Mouse (Mus musculus) liver, embryonic 15.5 days (tissue): Measurements from ENCODE around the gene Trabd2b. TPM values are rescaled to one million over a fixed set of nuclear protein-coding genes. Genes with fewer than 3 reads are reported as not detected.

ENCODE experiments used
- ATAC-seq: fragments of 200-750 bp; cut with Nextera tagmentation; 2 replicates; pipeline ENCODE4 v1.8.0; 2017; ENCODE audit warnings: moderate number of reproducible peaks, mild to moderate bottlenecking, moderate library complexity; ENCODE audit not compliant: insufficient read depth
- H3K27ac ChIP-seq: fragments of 300-500 bp; sonication (generic); replicated peaks from 2 replicates; pipeline ENCODE4 v1.5.1; 2015; ENCODE audit warnings: mild to moderate bottlenecking, inconsistent platforms
- H3K27me3 ChIP-seq: fragments of 300-500 bp; sonication (generic); 2 replicates; pipeline ENCODE4 v1.6.1; 2015; ENCODE audit warnings: mild to moderate bottlenecking, inconsistent platforms
- H3K36me3 ChIP-seq: fragments of 300-500 bp; sonication (generic); replicated peaks from 2 replicates; pipeline ENCODE4 v1.6.1; 2015; ENCODE audit warnings: moderate library complexity, mild to moderate bottlenecking, inconsistent platforms
- H3K4me1 ChIP-seq: fragments of 300-500 bp; sonication (generic); replicated peaks from 2 replicates; pipeline ENCODE4 v1.6.1; 2015; ENCODE audit warnings: inconsistent platforms
- H3K4me2 ChIP-seq: fragments of 300-500 bp; sonication (generic); 2 replicates; pipeline ENCODE4 v1.6.1; 2015; ENCODE audit warnings: moderate library complexity, mild to moderate bottlenecking, inconsistent platforms
- H3K4me3 ChIP-seq: fragments of 300-500 bp; sonication (generic); replicated peaks from 2 replicates; pipeline ENCODE4 v1.5.1; 2015; ENCODE audit warnings: mild to moderate bottlenecking, inconsistent platforms
- H3K9ac ChIP-seq: fragments of 300-500 bp; sonication (generic); 2 replicates; pipeline ENCODE4 v1.6.1; 2015; ENCODE audit warnings: moderate library complexity, mild to moderate bottlenecking, inconsistent platforms
- H3K9me3 ChIP-seq: fragments of 300-500 bp; sonication (generic); replicated peaks from 2 replicates; pipeline ENCODE4 v1.6.1; 2016; ENCODE audit warnings: inconsistent platforms
- WGBS: fragments of 180-500 bp; shearing (Covaris S2); methylation state at CpG from one replicate; pipeline ENCODE4 v1.1.7; 2015; ENCODE audit warnings: mixed read lengths; ENCODE audit not compliant: insufficient replicate concordance; 5-methylcytosine and 5-hydroxymethylcytosine counted together
- polyA plus RNA-seq: library from polyadenylated mRNA; unstranded; fragments of >200 nt; fragmentation: Nextera tagmentation; extraction: Ambion mirVana; gene quantifications from 2 replicates; pipeline ENCODE4 v1.2.1, GENCODE M21; 2015

Trabd2b gene
- polyA plus RNA-seq, 1 experiment from 2014 or later = 0.08 TPM

DNA sequence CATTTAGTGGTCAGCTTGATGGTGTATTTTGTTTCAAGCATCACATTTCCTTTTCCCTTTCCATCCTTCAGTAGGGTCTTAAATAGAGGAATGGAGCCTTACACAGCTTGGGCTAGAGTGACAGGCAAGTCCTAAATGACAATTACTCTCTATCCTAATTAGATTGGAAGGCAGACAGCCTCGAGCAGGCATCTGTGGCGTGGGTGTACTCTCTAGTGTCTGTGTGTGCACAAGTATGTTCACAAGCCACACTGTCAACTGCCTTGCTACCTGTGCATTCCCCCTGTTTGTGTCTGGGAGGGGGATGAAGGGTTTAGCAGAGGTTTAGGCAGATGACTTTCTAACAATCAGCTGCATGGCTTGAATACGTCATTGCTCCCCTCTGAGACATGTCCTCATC is 6.7 kb upstream of the Trabd2b start:
- Histone ChIP-seq H3K4me1 (no peaks in the 10 kb centered on the region), H3K27me3 (peaks cover 11% of the 10 kb centered on the region; the same call in 1 of the 2 replicates), H3K4me2 (no peak overlapping the region), H3K9ac (no peak overlapping the region), H3K36me3 (no peaks in the 10 kb centered on the region), H3K27ac (no peak overlapping the region), H3K4me3 (no peak overlapping the region), H3K9me3 (no peaks in the 10 kb centered on the region)
- no peak for ATAC-seq
- WGBS = 35% methylated on average over 3 of the region's 3 CpGs

DNA sequence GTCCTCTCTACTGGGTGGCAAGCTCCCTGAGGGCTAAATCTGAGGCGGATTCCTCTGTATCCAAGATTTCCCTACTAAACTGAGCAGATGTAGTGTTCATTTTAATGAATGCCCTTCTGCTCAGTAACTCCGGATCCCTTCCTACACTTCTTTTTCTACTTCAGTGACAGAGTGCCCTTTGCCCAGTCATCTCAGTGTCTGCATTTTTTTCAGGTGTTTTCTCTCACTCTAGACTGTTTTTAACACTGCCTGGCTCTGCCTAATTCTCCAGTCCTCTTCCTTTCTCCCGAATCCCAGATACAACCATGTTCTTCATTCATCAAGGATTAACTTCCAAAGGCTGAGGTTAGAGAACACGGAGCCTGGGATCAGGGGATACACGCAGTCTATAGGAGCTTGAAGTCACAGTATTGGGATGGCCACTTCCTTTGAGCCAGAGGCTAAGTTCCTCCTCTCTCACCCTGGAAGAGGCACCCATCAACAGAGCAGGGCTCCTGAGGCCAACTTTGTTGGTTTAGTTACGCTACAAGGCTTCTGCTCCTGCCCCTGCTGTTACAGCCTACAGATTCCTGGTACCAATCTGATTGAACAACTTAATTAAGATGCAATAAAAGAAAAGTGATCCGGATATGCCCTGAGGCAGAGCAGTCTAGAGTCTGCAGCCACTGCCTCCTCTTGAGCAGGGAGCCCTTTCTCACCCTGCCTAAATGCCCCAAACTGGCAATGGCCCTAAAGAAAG is 4.4 kb upstream of the Trabd2b start:
- no peak overlapping the region for H3K27ac ChIP-seq
- no peak overlapping the region for H3K4me3 ChIP-seq
- H3K27me3 ChIP-seq = peaks cover 30% of the 10 kb centered on the region
- no peak overlapping the region for H3K4me2 ChIP-seq
- no peaks in the 10 kb centered on the region for H3K9me3 ChIP-seq
- no peak overlapping the region for H3K9ac ChIP-seq
- no peak for ATAC-seq
- H3K36me3 ChIP-seq = no peaks in the 10 kb centered on the region
- peaks cover 6% of the 10 kb centered on the region; the same call in 1 of the 2 replicates for H3K4me1 ChIP-seq
- WGBS = 53% methylated on average over 7 of the region's 7 CpGs

DNA sequence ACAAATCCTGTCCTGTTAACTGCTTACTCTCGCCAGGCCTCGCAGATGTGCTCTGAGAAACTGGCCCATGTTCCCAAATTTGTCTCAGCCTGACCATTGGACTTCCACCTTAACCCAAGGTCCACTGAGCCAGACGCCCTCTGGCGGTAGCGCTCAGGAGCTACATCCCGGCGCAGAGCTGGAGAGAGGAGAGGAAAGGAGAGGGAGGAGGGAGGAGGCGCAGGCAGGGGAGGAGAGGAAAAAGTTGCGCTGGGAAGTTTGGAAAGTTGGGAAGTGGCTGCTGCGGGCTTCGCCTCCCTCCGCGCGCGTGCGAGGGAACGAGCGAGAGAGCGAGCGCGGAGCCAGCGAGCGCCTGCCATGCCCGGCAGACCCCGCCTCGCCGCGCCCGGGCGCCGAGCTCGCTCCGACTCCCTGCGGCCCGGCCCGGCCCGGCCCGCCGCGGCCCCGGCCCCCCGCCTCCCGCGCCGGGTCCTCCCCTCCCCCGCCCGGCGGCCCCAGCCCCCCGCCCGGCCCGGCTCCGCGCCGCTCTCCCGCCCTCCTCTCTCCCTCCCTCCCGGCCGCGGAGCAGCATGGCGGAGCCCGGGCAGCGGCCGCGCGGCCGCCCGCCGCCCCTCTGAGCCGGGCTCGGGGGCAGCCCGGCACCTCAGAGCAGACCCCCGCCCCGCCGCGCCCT is 706 bp upstream of the Trabd2b start:
- Histone ChIP-seq H3K27ac (no peak overlapping the region), H3K4me2 (peak overlapping the region; percentile 71), H3K36me3 (no peaks in the 10 kb centered on the region), H3K27me3 (peaks cover 64% of the 10 kb centered on the region), H3K4me3 (peak overlapping the region; percentile 52), H3K9me3 (no peaks in the 10 kb centered on the region), H3K4me1 (peaks cover 6% of the 10 kb centered on the region; the same call in 1 of the 2 replicates), H3K9ac (no peak overlapping the region)
- ATAC-seq = peak; percentile 52; the same call in 1 of the 2 replicates
- under 1% methylated on average over 51 of the region's 74 CpGs for WGBS

DNA sequence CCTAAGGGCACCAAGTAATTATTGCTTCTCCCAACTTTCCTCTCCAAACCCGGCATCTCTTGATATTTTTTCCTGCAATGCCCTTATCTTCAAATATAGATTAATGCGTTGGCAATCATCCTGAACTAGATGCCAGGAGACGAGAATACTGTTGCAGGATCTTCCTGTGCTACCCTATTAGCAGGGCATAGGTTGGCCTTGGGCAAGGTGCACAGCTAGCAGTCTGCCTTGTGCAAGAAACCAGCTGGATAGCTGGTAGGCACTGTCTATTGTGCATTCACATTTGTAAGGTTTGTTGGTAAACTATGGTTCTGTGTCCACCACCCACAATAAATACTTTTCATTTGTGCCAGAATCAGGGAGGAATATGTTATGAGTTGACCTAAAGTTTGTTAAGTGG is 992 bp downstream of the Trabd2b start:
- Histone ChIP-seq H3K9ac (no peak overlapping the region), H3K4me2 (no peak overlapping the region), H3K27me3 (peaks cover 71% of the 10 kb centered on the region), H3K36me3 (no peaks in the 10 kb centered on the region), H3K27ac (no peak overlapping the region), H3K9me3 (no peaks in the 10 kb centered on the region), H3K4me3 (no peak overlapping the region), H3K4me1 (peaks cover 6% of the 10 kb centered on the region; the same call in 1 of the 2 replicates)
- ATAC-seq = no peak
- 36% methylated on average over 3 of the region's 3 CpGs for WGBS

DNA sequence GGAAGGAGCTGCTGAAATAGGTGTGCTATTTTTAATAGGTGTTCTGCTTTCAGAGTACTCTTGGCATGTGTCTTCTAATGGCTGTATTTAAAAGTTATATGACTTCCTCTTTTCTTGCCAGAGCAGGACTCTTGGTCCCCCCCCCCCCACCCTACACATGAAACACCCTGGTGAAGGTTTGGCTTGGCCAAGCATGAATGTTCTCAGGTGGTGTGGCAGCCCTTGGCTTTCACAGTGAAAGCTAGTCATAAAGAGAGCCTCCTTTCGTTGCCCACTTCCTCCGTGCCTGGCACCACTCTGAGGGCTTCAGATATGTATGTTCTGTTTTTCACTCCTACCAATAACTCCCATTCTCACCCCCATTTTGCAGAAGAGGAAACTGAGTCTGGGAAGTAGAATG is 1.8 kb downstream of the Trabd2b start:
- H3K9me3 ChIP-seq = no peaks in the 10 kb centered on the region
- no peak overlapping the region for H3K27ac ChIP-seq
- peaks cover 6% of the 10 kb centered on the region; the same call in 1 of the 2 replicates for H3K4me1 ChIP-seq
- H3K4me2 ChIP-seq = no peak overlapping the region
- H3K36me3 ChIP-seq = no peaks in the 10 kb centered on the region
- no peak overlapping the region for H3K9ac ChIP-seq
- peaks cover 71% of the 10 kb centered on the region for H3K27me3 ChIP-seq
- no peak overlapping the region for H3K4me3 ChIP-seq
- WGBS = 50% methylated on average over 2 of the region's 2 CpGs
- no peak for ATAC-seq

DNA sequence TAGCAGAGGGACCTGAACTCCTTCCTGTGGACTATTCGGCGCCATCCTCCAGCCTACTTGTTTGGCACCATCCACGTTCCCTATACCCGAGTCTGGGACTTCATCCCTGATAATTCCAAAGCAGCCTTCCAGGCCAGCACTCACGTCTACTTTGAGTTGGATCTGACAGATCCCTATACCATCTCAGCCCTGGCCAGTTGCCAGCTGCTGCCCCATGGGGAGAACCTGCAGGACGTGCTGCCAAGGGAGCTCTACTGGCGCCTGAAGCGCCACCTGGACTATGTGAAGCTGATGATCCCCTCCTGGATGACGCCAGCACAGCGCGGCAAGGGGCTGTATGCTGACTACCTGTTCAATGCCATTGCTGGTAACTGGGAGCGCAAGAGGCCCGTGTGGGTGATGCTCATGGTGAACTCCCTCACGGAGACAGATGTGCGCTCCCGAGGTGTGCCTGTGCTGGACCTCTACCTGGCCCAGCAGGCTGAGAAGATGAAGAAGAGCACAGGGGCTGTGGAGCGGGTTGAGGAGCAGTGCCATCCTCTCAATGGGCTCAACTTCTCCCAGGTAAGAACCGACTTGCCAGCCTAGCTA is 2.5 kb downstream of the Trabd2b start:
- Histone ChIP-seq H3K4me2 (no peak overlapping the region), H3K27me3 (peaks cover 69% of the 10 kb centered on the region), H3K9me3 (no peaks in the 10 kb centered on the region), H3K9ac (no peak overlapping the region), H3K4me1 (peaks cover 6% of the 10 kb centered on the region; the same call in 1 of the 2 replicates), H3K27ac (no peak overlapping the region), H3K36me3 (no peaks in the 10 kb centered on the region), H3K4me3 (no peak overlapping the region)
- WGBS = 63% methylated on average over 18 of the region's 18 CpGs
- no peak for ATAC-seq

DNA sequence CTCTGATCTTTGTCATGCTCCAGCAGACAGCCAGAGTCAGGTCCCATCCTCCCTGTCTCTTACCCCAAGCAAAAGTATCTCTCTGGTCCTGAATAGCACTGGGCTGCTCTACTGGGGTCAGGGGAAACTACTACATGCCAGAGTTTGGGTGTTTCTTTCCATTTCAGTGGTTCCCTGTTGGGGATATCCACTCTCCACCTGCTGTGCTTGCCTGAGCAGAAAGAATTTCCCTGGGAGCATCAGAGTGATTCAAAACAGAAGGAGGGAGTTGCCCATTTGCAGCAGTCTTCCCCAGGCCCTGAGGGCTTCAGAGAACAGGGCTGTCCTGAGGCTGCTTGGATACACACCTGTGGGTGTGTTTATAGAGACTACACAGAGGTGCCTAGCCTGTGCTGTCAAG is 3.0 kb downstream of the Trabd2b start:
- H3K27me3 ChIP-seq = peaks cover 64% of the 10 kb centered on the region
- no peak for ATAC-seq
- H3K36me3 ChIP-seq = no peaks in the 10 kb centered on the region
- no peak overlapping the region for H3K4me2 ChIP-seq
- H3K4me1 ChIP-seq = peaks cover 6% of the 10 kb centered on the region; the same call in 1 of the 2 replicates
- H3K9me3 ChIP-seq = no peaks in the 10 kb centered on the region
- no peak overlapping the region for H3K27ac ChIP-seq
- H3K4me3 ChIP-seq = no peak overlapping the region
- no peak overlapping the region for H3K9ac ChIP-seq

DNA sequence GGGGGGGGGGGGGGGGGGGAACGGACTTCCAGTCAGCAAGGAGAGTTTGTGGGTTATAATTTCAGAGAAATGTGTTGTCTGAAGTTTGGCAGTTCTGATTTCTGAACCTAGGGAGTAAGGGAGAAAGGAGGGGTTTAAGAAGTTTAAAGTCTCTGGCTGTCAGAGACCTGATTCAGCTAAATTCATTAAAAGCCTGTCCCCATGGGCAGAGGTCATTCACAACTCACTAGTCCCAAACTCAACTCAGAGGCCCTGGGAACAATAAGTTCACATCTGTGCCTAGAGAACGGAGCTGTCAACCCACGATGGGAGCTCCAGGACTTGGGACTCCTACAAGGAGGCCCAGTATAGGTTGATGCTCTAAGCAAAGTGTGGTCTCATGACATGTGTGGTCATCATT is 3.5 kb downstream of the Trabd2b start:
- ATAC-seq = no peak
- Histone ChIP-seq H3K4me3 (no peak overlapping the region), H3K9ac (no peak overlapping the region), H3K4me1 (peaks cover 6% of the 10 kb centered on the region; the same call in 1 of the 2 replicates), H3K4me2 (no peak overlapping the region), H3K27ac (no peak overlapping the region), H3K36me3 (no peaks in the 10 kb centered on the region), H3K27me3 (peaks cover 64% of the 10 kb centered on the region), H3K9me3 (no peaks in the 10 kb centered on the region)
- WGBS = 41% methylated on average over 3 of the region's 3 CpGs

DNA sequence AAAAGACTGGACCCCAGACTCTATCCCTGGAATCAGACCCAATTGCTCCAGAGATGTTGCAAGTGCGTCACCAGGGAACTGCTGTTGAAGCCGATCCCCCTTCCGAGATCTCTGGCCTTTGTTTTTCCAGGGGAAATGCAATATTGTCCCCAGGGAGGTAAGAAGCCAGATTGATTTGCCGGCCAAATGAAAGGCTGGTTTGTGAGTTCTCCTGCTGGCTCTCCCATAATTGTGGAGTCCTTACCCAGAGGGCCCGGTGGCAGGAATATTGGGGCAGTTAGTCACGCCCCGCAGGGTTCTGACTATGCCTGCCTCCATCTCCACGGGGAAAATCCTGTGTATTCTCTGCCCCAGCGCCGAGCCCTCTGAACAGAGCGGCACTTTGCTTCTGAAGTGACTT is 3.9 kb downstream of the Trabd2b start:
- no peak overlapping the region for H3K9ac ChIP-seq
- no peak for ATAC-seq
- no peak overlapping the region for H3K4me3 ChIP-seq
- no peak overlapping the region for H3K27ac ChIP-seq
- no peaks in the 10 kb centered on the region for H3K36me3 ChIP-seq
- H3K4me2 ChIP-seq = no peak overlapping the region
- H3K27me3 ChIP-seq = peaks cover 61% of the 10 kb centered on the region
- H3K4me1 ChIP-seq = peaks cover 6% of the 10 kb centered on the region; the same call in 1 of the 2 replicates
- WGBS = 33% methylated on average over 11 of the region's 11 CpGs
- H3K9me3 ChIP-seq = no peaks in the 10 kb centered on the region

DNA sequence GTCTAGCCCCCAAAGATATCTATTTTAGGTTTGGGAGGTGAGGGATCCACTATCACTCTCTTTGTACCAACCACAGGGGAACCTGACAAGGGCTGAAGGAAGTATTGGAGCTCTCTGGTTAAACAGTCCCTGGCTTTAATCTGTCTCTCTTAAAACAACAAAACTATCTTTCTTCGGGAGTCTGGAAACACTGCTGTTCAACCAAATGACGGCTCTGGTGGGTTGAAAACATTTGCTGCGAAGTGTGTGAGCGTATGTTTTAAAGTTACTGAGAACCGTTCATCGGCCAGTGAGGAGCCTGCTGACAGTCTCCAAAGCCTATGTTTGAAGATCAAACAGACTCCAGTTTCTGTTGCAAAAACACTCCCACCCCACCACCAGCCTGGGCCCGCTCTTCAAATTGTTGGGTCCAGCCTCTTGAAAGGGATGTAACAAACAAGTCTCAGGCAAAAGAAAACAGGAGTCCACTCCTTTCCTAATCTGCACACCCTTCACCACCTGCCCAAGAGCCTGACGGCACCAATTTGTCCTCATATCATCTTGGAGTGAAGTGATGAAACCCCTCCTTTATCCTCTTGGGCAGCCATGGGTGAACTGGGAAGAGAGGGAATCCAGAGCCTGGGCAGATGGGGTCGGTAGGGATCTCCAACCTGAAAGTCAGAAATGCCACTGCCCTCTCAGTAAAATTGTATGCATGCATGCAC is 4.6 kb downstream of the Trabd2b start:
- H3K4me3 ChIP-seq = no peak overlapping the region
- H3K4me2 ChIP-seq = no peak overlapping the region
- no peaks in the 10 kb centered on the region for H3K36me3 ChIP-seq
- no peak overlapping the region for H3K27ac ChIP-seq
- no peak overlapping the region for H3K9ac ChIP-seq
- peaks cover 6% of the 10 kb centered on the region; the same call in 1 of the 2 replicates for H3K4me1 ChIP-seq
- 34% methylated on average over 9 of the region's 9 CpGs for WGBS
- no peaks in the 10 kb centered on the region for H3K9me3 ChIP-seq
- no peak for ATAC-seq
- peaks cover 55% of the 10 kb centered on the region for H3K27me3 ChIP-seq
